Mouse (Mus musculus) lung, postnatal 4 days (tissue): Measurements from ENCODE around the gene Spem1.
A peak's percentile ranks its signal among the peaks of the same experiment; 100 is the strongest.
"Not testable (repeated sequence)": the region's sequence is repeated elsewhere in the genome, so short reads cannot be mapped to it uniquely, and the experiment has no call there.

Source experiments
- DNase-seq, 2 experiments: peaks; one replicate each; pipeline ENCODE4 v3.0.0; 2021

Gene Spem1

GRCm38 (mm10) chr11:69822080-69822479 lies at the start of gene Spem1:
TSS of gene Spem1 (minus strand) at chr11:69822180.
- no peak for DNase-seq

GRCm38 (mm10) chr11:69870289-69871069 lies 48.5 kb upstream of the Spem1 start:
- DNase-seq = no peak

GRCm38 (mm10) chr11:69867335-69867734 lies 45.4 kb upstream of the Spem1 start:
- DNase-seq = no peak

- no peak for DNase-seq
These were observed 43.6 kb upstream of the Spem1 start for GRCm38 (mm10) chr11:69865561-69865960.

GRCm38 (mm10) chr11:69864138-69864860 lies 42.3 kb upstream of the Spem1 start:
- no peak for DNase-seq

DNA sequence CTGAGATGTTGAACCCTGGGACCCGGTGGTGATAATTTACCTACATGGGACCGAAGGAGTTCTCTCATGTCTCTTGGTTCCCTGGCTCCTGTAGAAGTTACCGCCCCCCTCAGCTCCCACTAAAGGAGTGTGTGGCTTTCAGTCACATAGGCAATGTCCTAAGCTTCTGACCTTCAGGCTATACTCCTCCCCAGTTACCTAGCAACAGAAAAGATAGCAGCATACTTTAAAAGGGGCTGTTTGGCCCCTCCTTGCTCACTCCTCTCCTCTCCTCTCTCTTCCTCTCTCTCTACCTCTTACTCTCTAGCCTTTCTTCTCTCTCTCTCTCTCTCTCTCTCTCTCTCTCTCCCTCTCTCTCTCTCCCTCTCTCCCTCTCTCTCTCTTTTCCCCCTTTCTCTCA lies 41.7 kb upstream of the Spem1 start:
- DNase-seq = not testable (repeated sequence)

GRCm38 (mm10) chr11:69858113-69858998 lies 36.4 kb upstream of the Spem1 start, which contains the start of gene Tnk1:
TSS of gene Tnk1 (minus strand) at chr11:69858730.
- DNase-seq = peak; percentile 66 to 79

- DNase-seq = peak in 1 of 2 experiments; percentile 66
These were observed 33.4 kb upstream of the Spem1 start for GRCm38 (mm10) chr11:69855347-69855746.

DNA sequence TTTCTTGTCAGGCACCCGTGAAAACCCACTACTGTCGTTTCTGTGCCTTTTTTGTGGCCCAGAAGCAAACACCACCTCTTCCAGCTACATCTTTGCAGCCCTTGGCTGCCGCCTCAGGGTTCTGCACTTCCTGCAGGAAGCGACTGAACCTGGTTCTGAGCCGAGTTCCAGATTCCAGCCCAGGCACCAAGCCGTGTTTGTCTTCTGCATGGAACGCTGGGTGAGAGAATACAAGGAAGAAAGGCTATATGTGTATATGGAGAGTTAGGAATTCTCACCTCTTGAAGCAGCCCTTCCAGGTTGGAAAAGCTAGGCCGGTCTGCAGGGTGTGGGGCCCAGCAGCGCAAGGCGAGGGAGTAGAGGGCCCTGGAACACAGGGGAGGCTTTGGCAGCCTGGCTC lies 32.7 kb upstream of the Spem1 start:
- no peak for DNase-seq

DNA sequence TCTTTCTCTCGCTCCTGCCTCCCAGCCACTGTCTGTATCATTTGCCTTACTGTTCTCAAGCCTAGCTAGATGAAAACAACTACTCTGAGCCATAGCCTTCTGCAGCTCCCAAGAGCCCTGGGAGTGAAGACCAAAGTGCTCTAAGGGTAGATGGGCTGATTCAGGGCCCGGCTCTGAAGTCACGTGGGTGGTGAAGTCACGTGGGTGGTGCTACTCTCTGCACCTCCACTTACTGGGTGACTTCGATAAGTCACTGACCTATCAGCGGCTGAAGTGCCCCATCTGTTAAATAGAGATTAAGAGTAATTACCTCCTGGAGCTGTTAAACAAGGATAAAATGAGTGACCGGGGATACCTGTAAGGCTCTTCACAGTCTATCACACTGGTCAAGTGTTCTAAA lies 32.0 kb upstream of the Spem1 start:
- no peak for DNase-seq

DNA sequence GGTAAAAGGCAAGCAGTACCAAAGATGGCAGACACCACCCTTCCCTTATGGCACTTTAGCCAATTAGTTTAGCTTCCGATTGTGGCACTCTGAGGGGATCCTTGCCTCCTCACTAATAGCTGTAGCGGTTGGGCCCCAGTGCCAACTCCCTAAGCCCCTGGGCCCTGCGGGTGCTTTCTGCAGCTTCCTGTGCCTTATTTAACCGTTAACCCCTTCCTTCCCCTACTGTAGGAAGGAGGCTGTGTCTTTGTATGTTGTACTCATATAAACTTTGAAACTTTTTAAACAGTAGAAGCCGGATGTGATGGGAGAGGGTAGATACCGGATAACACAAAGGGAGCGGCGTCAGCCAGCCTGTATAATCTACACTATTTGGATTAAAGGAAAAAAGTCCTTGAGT lies 28.8 kb upstream of the Spem1 start:
- DNase-seq = no peak

DNA sequence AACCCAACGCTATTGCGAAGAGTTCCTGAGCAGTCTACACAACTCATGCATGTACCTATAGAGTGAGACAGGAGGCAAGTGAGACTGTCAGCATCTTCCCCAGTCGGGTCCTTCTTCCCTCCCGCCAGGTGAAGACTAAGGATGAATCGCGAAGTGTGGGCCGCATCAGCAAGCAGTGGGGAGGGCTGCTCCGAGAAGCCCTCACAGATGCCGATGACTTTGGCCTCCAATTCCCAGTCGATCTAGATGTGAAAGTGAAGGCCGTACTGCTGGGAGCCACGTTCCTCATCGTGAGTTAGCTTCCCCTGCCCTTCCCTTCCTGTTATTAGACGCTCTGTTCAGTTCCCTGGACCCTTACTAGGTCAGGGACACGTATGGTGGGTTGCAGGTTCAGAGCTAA lies 27.9 kb upstream of the Spem1 start:
- no peak for DNase-seq

GRCm38 (mm10) chr11:69849128-69849527 lies 27.1 kb upstream of the Spem1 start:
- DNase-seq = no peak

DNA sequence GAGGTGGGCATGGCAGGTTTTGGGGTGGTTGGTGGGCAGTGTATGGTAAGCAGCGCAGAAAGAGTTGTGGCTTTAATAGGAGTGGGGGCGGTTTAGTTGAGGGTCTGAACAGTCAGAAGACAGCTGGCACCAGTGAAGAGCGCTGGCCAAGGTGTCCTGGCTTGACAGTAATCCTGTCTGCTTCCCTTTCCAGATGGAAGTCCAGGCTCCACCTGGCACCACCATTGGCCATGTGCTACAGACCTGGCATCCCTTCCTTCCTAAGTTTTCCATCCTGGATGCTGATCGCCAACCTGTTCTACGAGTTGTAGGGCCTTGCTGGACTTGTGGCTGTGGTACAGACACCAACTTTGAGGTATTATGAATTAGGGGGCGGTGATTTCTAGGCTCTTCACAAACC lies 26.0 kb upstream of the Spem1 start:
- DNase-seq = no peak

GRCm38 (mm10) chr11:69846738-69847688 lies 25.0 kb upstream of the Spem1 start:
- peak; percentile 52 to 59 for DNase-seq

DNA sequence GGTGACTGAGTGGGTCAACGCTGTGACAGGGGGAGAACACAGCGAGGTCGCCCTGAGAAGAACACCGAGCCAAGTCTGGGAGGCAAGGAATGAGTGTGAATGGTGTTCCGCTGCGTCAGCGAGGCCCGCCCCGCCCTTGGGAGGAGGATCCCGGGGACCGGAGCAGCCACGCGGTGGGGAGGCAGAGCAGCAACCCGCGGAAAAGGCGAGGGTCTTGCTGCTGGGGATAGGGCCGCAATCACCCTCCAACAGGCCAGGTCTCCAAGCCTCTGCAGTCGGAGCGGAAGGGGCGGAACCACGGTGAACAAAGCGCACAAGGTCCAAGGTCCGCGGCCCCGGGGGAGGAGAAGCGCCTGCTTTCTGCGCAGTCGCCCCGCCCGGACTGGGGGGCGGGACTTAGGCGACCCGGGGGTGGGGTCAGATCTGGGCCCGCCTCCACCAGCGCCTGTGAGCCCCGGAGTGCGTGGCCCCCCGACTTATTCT lies 24.3 kb upstream of the Spem1 start, which contains the start of gene Plscr3:
Gene Plscr3 (plus strand): TSS at position 179 of the 483 bp plus-strand sequence.
- DNase-seq = peak; percentile 94

DNA sequence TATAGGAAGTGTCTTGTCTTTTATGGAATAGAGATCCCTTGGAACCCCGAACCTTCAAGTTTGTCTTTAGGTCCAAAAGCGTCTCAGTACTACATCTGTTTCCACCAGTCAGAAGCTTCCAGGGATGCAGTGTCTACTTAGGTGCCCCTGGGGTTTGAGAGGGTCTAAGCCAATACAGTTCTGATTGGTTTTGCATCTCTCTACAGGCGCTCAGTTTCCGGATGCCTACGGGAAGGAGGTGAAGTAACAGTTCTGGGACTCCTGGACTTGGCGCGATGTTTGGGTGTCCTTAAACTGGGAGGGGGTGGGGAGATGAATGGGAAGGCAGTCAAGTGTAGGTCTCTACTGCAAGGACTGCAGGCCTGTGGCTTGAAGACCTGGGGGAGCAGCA lies 16.7 kb upstream of the Spem1 start:
- DNase-seq = no peak

GRCm38 (mm10) chr11:69837952-69838713 lies 16.2 kb upstream of the Spem1 start, which contains the start of gene Tmem256:
TSS of gene Tmem256 (plus strand) at chr11:69838514.
- peak; percentile 96 to 97 for DNase-seq

GRCm38 (mm10) chr11:69837604-69837951 lies 15.6 kb upstream of the Spem1 start, which contains the start of gene Nlgn2:
TSS of gene Nlgn2 (minus strand) at chr11:69837784.
- no peak for DNase-seq

GRCm38 (mm10) chr11:69836703-69837576 lies 15.0 kb upstream of the Spem1 start:
- peak; percentile 39 to 59 for DNase-seq
